Mouse (Mus musculus): ENCODE data around the gene Casp9. TPM values are rescaled to one million over a fixed set of nuclear protein-coding genes. Genes with fewer than 3 reads are reported as not detected.
A peak's percentile ranks its signal among the peaks of the same experiment; 100 is the strongest.

The Casp9 gene
- polyA plus RNA-seq, 1 experiment from 2014 or later, result 6.3 TPM

GRCm38 (mm10) chr4:141763476-141763875, 29.9 kb upstream of the Casp9 start:
- peaks cover 51% of the 10 kb centered on the region for H3K36me3 ChIP-seq (replicated peaks; ENCODE audit: insufficient read depth, low read length)
- no peak overlapping the region for H3K27ac ChIP-seq (ENCODE audit: low read depth)
- no peak for TF ChIP-seq EP300 (IDR thresholded peaks at IDR 0.05; ENCODE audit: low read depth)
- TF ChIP-seq CTCF (IDR thresholded peaks at IDR 0.05; ENCODE audit: low read depth), result no peak
- WGBS (ENCODE audit: insufficient replicate concordance), result 90% methylated on average over 12 of the region's 12 CpGs
- no peak for ATAC-seq
- H3K4me2 ChIP-seq (ENCODE audit: low read depth, low read length), result no peak overlapping the region
- DNase-seq, result no peak
- peaks cover 30% of the 10 kb centered on the region for H3K4me1 ChIP-seq (ENCODE audit: insufficient read depth)
- H3K9me3 ChIP-seq (ENCODE audit: low read length), result no peaks in the 10 kb centered on the region
- H3K9ac ChIP-seq (replicated peaks), result no peak overlapping the region
- H3K4me3 ChIP-seq (ENCODE audit: low read depth, low read length), result no peak overlapping the region
- H3K27me3 ChIP-seq (ENCODE audit: insufficient read depth, low read length), result no peaks in the 10 kb centered on the region

- Histone ChIP-seq H3K36me3 (replicated peaks; ENCODE audit: insufficient read depth, low read length) (peaks cover 51% of the 10 kb centered on the region), H3K9ac (replicated peaks) (no peak overlapping the region), H3K27me3 (ENCODE audit: insufficient read depth, low read length) (no peaks in the 10 kb centered on the region), H3K27ac (ENCODE audit: low read depth) (no peak overlapping the region), H3K9me3 (ENCODE audit: low read length) (no peaks in the 10 kb centered on the region), H3K4me3 (ENCODE audit: low read depth, low read length) (no peak overlapping the region), H3K4me2 (ENCODE audit: low read depth, low read length) (no peak overlapping the region), H3K4me1 (ENCODE audit: insufficient read depth) (peaks cover 36% of the 10 kb centered on the region)
- ATAC-seq, result no peak
- 91% methylated on average over 3 of the region's 3 CpGs for WGBS (ENCODE audit: insufficient replicate concordance)
- TF ChIP-seq EP300 (IDR thresholded peaks at IDR 0.05; ENCODE audit: low read depth), result no peak
- TF ChIP-seq CTCF (IDR thresholded peaks at IDR 0.05; ENCODE audit: low read depth), result no peak
- no peak for DNase-seq
These were observed 28.4 kb upstream of the Casp9 start for GRCm38 (mm10) chr4:141765008-141765407.

GRCm38 (mm10) chr4:141766316-141766667, 27.1 kb upstream of the Casp9 start:
- peaks cover 54% of the 10 kb centered on the region for H3K36me3 ChIP-seq (replicated peaks; ENCODE audit: insufficient read depth, low read length)
- DNase-seq (no peak), ATAC-seq (no peak)
- H3K9me3 ChIP-seq (ENCODE audit: low read length), result no peaks in the 10 kb centered on the region
- H3K4me1 ChIP-seq (ENCODE audit: insufficient read depth), result peaks cover 44% of the 10 kb centered on the region
- H3K9ac ChIP-seq (replicated peaks), result peak overlapping the region; percentile 33; the same call in 1 of the 2 replicates
- peak overlapping the region; percentile 63; the same call in 1 of the 2 replicates for H3K4me2 ChIP-seq (ENCODE audit: low read depth, low read length)
- WGBS (ENCODE audit: insufficient replicate concordance), result 46% methylated on average over 8 of the region's 8 CpGs
- H3K27me3 ChIP-seq (ENCODE audit: insufficient read depth, low read length), result no peaks in the 10 kb centered on the region
- no peak overlapping the region for H3K4me3 ChIP-seq (ENCODE audit: low read depth, low read length)
- peak overlapping the region; percentile 61 for H3K27ac ChIP-seq (ENCODE audit: low read depth)
- TF ChIP-seq EP300 (IDR thresholded peaks at IDR 0.05; ENCODE audit: low read depth), result no peak
- no peak for TF ChIP-seq CTCF (IDR thresholded peaks at IDR 0.05; ENCODE audit: low read depth)

- no peak for TF ChIP-seq CTCF (IDR thresholded peaks at IDR 0.05; ENCODE audit: low read depth)
- TF ChIP-seq EP300 (IDR thresholded peaks at IDR 0.05; ENCODE audit: low read depth), result no peak
- no peaks in the 10 kb centered on the region for H3K27me3 ChIP-seq (ENCODE audit: insufficient read depth, low read length)
- peak overlapping the region; percentile 33 for H3K9ac ChIP-seq (replicated peaks)
- H3K36me3 ChIP-seq (replicated peaks; ENCODE audit: insufficient read depth, low read length), result peaks cover 51% of the 10 kb centered on the region
- 62% methylated on average over 19 of the region's 19 CpGs for WGBS (ENCODE audit: insufficient replicate concordance)
- ATAC-seq, result peak; percentile 24
- no peaks in the 10 kb centered on the region for H3K9me3 ChIP-seq (ENCODE audit: low read length)
- peak overlapping the region; percentile 63 for H3K4me2 ChIP-seq (ENCODE audit: low read depth, low read length)
- H3K4me3 ChIP-seq (ENCODE audit: low read depth, low read length), result peak overlapping the region; percentile 20; the same call in 1 of the 2 replicates
- peak overlapping the region; percentile 61 for H3K27ac ChIP-seq (ENCODE audit: low read depth)
- peaks cover 47% of the 10 kb centered on the region for H3K4me1 ChIP-seq (ENCODE audit: insufficient read depth)
- DNase-seq, result peak; percentile 34
These were observed 26.6 kb upstream of the Casp9 start for GRCm38 (mm10) chr4:141766668-141767352.

- DNase-seq (peak; percentile 63), ATAC-seq (peak; percentile 85)
- Histone ChIP-seq H3K9ac (replicated peaks) (peak overlapping the region; percentile 33; the same call in 1 of the 2 replicates), H3K4me3 (ENCODE audit: low read depth, low read length) (peak overlapping the region; percentile 20), H3K9me3 (ENCODE audit: low read length) (no peaks in the 10 kb centered on the region), H3K36me3 (replicated peaks; ENCODE audit: insufficient read depth, low read length) (peaks cover 47% of the 10 kb centered on the region), H3K27ac (ENCODE audit: low read depth) (peak overlapping the region; percentile 61), H3K27me3 (ENCODE audit: insufficient read depth, low read length) (no peaks in the 10 kb centered on the region), H3K4me2 (ENCODE audit: low read depth, low read length) (peak overlapping the region; percentile 63), H3K4me1 (ENCODE audit: insufficient read depth) (peaks cover 47% of the 10 kb centered on the region)
- TF ChIP-seq CTCF (IDR thresholded peaks at IDR 0.05; ENCODE audit: low read depth) (no peak), EP300 (IDR thresholded peaks at IDR 0.05; ENCODE audit: low read depth) (0 out of 2 replicates have a peak, but pooled peaks have one; percentile 50)
- WGBS (ENCODE audit: insufficient replicate concordance), result 52% methylated on average over 19 of the region's 19 CpGs
These were observed 25.9 kb upstream of the Casp9 start for GRCm38 (mm10) chr4:141767353-141768036.

GRCm38 (mm10) chr4:141769501-141770160, 23.8 kb upstream of the Casp9 start:
- H3K36me3 ChIP-seq (replicated peaks; ENCODE audit: insufficient read depth, low read length), result peaks cover 43% of the 10 kb centered on the region
- H3K4me1 ChIP-seq (ENCODE audit: insufficient read depth), result peaks cover 47% of the 10 kb centered on the region

More at GRCm38 (mm10) chr4:141769501-141770160, 23.8 kb upstream of the Casp9 start:
- Histone ChIP-seq H3K4me3 (ENCODE audit: low read depth, low read length) (no peak overlapping the region), H3K4me2 (ENCODE audit: low read depth, low read length) (no peak overlapping the region), H3K9me3 (ENCODE audit: low read length) (no peaks in the 10 kb centered on the region), H3K9ac (replicated peaks) (no peak overlapping the region), H3K27ac (ENCODE audit: low read depth) (peak overlapping the region; percentile 18; the same call in 1 of the 2 replicates), H3K27me3 (ENCODE audit: insufficient read depth, low read length) (no peaks in the 10 kb centered on the region)
- TF ChIP-seq EP300 (IDR thresholded peaks at IDR 0.05; ENCODE audit: low read depth) (no peak), CTCF (IDR thresholded peaks at IDR 0.05; ENCODE audit: low read depth) (no peak)
- no peak for DNase-seq
- WGBS (ENCODE audit: insufficient replicate concordance), result 46% methylated on average over 8 of the region's 8 CpGs
- no peak for ATAC-seq

Data from liver, postnatal 0 days (tissue).